Mouse (Mus musculus): ENCODE data around the gene Sh3bp5.

DNA sequence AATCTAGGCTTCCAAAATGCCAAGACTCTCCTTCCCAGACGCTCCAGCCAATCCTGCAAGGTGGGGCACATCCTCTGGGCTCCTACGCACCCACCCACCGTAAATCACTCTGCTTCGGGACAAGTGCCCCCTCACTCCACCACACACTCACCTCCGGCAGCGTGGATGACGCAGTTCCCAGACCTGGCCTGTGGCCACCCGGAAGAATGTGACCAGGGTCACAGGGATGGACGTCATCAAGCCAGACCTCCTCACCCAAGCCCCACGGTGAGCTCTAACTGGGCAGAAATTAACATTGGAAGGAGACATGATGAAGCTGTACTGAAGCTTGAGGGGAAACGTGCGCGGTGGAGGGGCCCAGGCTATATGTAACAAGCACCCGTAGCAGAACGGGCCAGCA lies 28.7 kb downstream of the Sh3bp5 start:
- TF ChIP-seq EP300 (IDR thresholded peaks at IDR 0.05; ENCODE audit: low read depth) (no peak), CTCF (IDR thresholded peaks at IDR 0.05; ENCODE audit: low read depth) (no peak)

Data from liver, postnatal 0 days (tissue).